Mouse (Mus musculus): ENCODE data around the gene Mast4. TPM values are rescaled to one million over a fixed set of nuclear protein-coding genes. Genes with fewer than 3 reads are reported as not detected.

Mast4 gene
- total RNA-seq, 4 experiments from 2014 or later = 19.8 to 27.6 (median 25.3) TPM

GRCm38 (mm10) chr13:103048954-103049353, 285.3 kb downstream of the Mast4 start:
- DNase-seq (ENCODE audit: low spot score) = no peak

GRCm38 (mm10) chr13:103043692-103044091, 290.6 kb downstream of the Mast4 start:
- no peak for DNase-seq (ENCODE audit: low spot score)

GRCm38 (mm10) chr13:103043011-103043410, 291.3 kb downstream of the Mast4 start:
- no peak for DNase-seq (ENCODE audit: low spot score)

- no peak for DNase-seq (ENCODE audit: low spot score)
These were observed 296.8 kb downstream of the Mast4 start for GRCm38 (mm10) chr13:103037466-103037865.

GRCm38 (mm10) chr13:103029377-103029776, 304.9 kb downstream of the Mast4 start:
- no peak for DNase-seq (ENCODE audit: low spot score)

GRCm38 (mm10) chr13:103027456-103028078, 306.7 kb downstream of the Mast4 start:
- DNase-seq (ENCODE audit: low spot score) = no peak

GRCm38 (mm10) chr13:103025461-103025860, 308.8 kb downstream of the Mast4 start:
- no peak for DNase-seq (ENCODE audit: low spot score)

- no peak for DNase-seq (ENCODE audit: low spot score)
These were observed 315.8 kb downstream of the Mast4 start for GRCm38 (mm10) chr13:103018481-103018880.

GRCm38 (mm10) chr13:103017661-103018060, 316.6 kb downstream of the Mast4 start:
- no peak for DNase-seq (ENCODE audit: low spot score)

GRCm38 (mm10) chr13:103015131-103015750, 319.1 kb downstream of the Mast4 start:
- DNase-seq (ENCODE audit: low spot score) = peak; percentile 42

- peak; percentile 51 for DNase-seq (ENCODE audit: low spot score)
These were observed 319.7 kb downstream of the Mast4 start for GRCm38 (mm10) chr13:103014631-103015030.

GRCm38 (mm10) chr13:103014222-103014621, 320.1 kb downstream of the Mast4 start:
- no peak for DNase-seq (ENCODE audit: low spot score)

- no peak for DNase-seq (ENCODE audit: low spot score)
These were observed 329.1 kb downstream of the Mast4 start for GRCm38 (mm10) chr13:103005227-103005626.

- no peak for DNase-seq (ENCODE audit: low spot score)
These were observed 332.5 kb downstream of the Mast4 start for GRCm38 (mm10) chr13:103001831-103002230.

GRCm38 (mm10) chr13:103000891-103001290, 333.4 kb downstream of the Mast4 start:
- no peak for DNase-seq (ENCODE audit: low spot score)

GRCm38 (mm10) chr13:102994098-102994497, 340.2 kb downstream of the Mast4 start:
- peak; percentile 10 for DNase-seq (ENCODE audit: low spot score)

- no peak for DNase-seq (ENCODE audit: low spot score)
These were observed 341.4 kb downstream of the Mast4 start for GRCm38 (mm10) chr13:102992680-102993423.

GRCm38 (mm10) chr13:102991928-102992327, 342.4 kb downstream of the Mast4 start:
- DNase-seq (ENCODE audit: low spot score) = no peak

- DNase-seq (ENCODE audit: low spot score) = no peak
These were observed 343.1 kb downstream of the Mast4 start for GRCm38 (mm10) chr13:102991196-102991595.

GRCm38 (mm10) chr13:102990085-102990484, 344.2 kb downstream of the Mast4 start:
- peak; percentile 16 for DNase-seq (ENCODE audit: low spot score)

- no peak for DNase-seq (ENCODE audit: low spot score)
These were observed 344.7 kb downstream of the Mast4 start for GRCm38 (mm10) chr13:102989616-102990015.

GRCm38 (mm10) chr13:102988976-102989375, 345.3 kb downstream of the Mast4 start:
- DNase-seq (ENCODE audit: low spot score) = no peak

Measured in heart, adult 8-10 months (tissue).